Mouse (Mus musculus): ENCODE results near the gene Fgfr4.

GRCm38 (mm10) chr13:55210193-55210970 lies 57.9 kb downstream of the Fgfr4 start:
- TF ChIP-seq ZNF384 (IDR thresholded peaks at IDR 0.05; ENCODE audit: low read depth, low read length) (no peak), CHD2 (IDR thresholded peaks at IDR 0.05; ENCODE audit: low read depth, low read length) (no peak), ZC3H11A (IDR thresholded peaks at IDR 0.05; ENCODE audit: borderline replicate concordance, low read depth, low read length) (no peak), MAFK (IDR thresholded peaks at IDR 0.05; ENCODE audit: insufficient read depth, low read depth, low read length) (no peak), HCFC1 (IDR thresholded peaks at IDR 0.05; ENCODE audit: borderline replicate concordance, insufficient read depth, low read length) (no peak)

Data from ES-E14 (cell line).